Mouse (Mus musculus): ENCODE results near the gene Tubb5.

DNA sequence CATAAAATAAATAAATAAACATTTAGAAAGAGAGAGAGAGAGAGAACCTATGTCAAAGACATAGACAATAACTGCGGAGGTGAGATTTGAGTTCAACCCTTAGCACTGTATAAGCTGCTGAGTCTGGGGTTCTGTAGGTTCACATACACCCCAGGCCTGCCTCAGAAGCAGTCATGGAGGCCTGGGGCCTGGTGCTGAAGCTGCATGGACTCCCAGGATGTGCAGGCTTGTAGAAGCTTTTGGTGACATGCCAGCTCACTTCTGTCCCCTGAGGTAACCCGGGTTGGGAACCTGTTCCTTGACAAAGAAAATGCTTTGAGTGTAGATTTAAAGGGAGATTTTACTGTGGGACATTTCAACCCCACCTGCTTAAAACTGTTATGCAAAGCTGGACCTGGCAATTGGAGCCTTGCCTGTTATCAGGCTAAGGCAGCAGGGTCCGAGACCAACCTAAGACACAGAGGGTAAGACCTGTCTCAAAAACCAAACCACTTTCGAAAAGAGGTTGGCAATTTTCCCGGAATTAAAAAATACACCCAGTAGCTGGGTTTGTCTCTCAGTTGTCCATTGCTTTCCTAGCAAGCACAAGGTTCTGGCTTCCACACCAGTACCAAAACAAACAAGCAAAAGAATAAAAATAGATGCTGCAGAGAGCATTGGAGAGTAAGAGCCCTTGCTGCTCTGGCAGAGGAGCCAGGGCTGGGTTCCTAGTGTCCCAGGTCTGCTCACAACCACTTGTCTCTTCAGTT is 27.0 kb downstream of the Tubb5 start:
- TF ChIP-seq CTCF (IDR thresholded peaks at IDR 0.05; ENCODE audit: insufficient read depth, low read depth, low read length) (no peak), POLR2A (IDR thresholded peaks at IDR 0.05; ENCODE audit: insufficient read depth, low read depth, low read length) (no peak)

Data from olfactory bulb, adult 2 months (tissue).